Mouse (Mus musculus) liver, adult 2 months (tissue): ENCODE results near the gene Mthfs.

Source experiments
- CTCF ChIP-seq: fragments of 200-500 bp; IDR thresholded peaks from 2 replicates; pipeline ENCODE4 v1.5.1; 2011; ENCODE audit warnings: low read depth, low read length, control low read depth
- POLR2A ChIP-seq: fragments of 200-500 bp; IDR thresholded peaks from 2 replicates; pipeline ENCODE4 v1.6.1; 2011; ENCODE audit warnings: low read length, control low read depth; ENCODE audit not compliant: insufficient read depth; ENCODE audit errors: extremely low read depth

- TF ChIP-seq POLR2A, result no peak
- TF ChIP-seq CTCF, result 0 out of 2 replicates have a peak, but pooled peaks have one; percentile 9
These were observed 15.6 kb downstream of the Mthfs start for GRCm38 (mm10) chr9:89226071-89226470.
